Mouse (Mus musculus) erythroid progenitor cell, adult 5-6 weeks (primary cell): ENCODE results near the gene Il22ra2. TPM values are rescaled to one million over a fixed set of nuclear protein-coding genes. Genes with fewer than 3 reads are reported as not detected.

Experiments used
- total RNA-seq, 2 experiments: library from RNA; stranded (forward) in 1 of 2; stranded (reverse) in 1 of 2; fragments of 150-400 nt in 1 of 2; fragments of 186-747, 209-891 nt in 1 of 2; gene quantifications; 2 replicates each; pipeline versions ENCODE4 v1.2.3 to v1.2.4; 2015 to 2017; ENCODE audit warnings: low replicate concordance in 2 of 2

The Il22ra2 gene
- total RNA-seq, 2 experiments from 2014 or later, result not detected

Other genes with a start within 250 kb of the Il22ra2 start
- gene Ifngr1, start 30.0 kb upstream of the Il22ra2 start, total RNA-seq (2015; ENCODE audit: low replicate concordance), result 58.3 and 86.9 TPM in 2 replicates
- 36.6 and 37.5 TPM in 2 replicates for gene Ifngr1, start 30.0 kb upstream of the Il22ra2 start, total RNA-seq (2017; ENCODE audit: low replicate concordance)
- not detected in 2 replicates for gene Il20ra, start 90.6 kb downstream of the Il22ra2 start, total RNA-seq (2015; ENCODE audit: low replicate concordance)
- gene Il20ra, start 90.6 kb downstream of the Il22ra2 start, total RNA-seq (2017; ENCODE audit: low replicate concordance), result not detected in 2 replicates
- gene Slc35d3, start 229.5 kb downstream of the Il22ra2 start, total RNA-seq (2015; ENCODE audit: low replicate concordance), result not detected in 2 replicates
- gene Slc35d3, start 229.5 kb downstream of the Il22ra2 start, total RNA-seq (2017; ENCODE audit: low replicate concordance), result not detected in 2 replicates